Mouse (Mus musculus) limb, embryonic 14.5 days (tissue): ENCODE results near the gene Cfap45. TPM values are rescaled to one million over a fixed set of nuclear protein-coding genes. Genes with fewer than 3 reads are reported as not detected.

Source experiments
- ATAC-seq: fragments of 200-750 bp; cut with Nextera tagmentation; 2 replicates; pipeline ENCODE4 v1.8.0; 2017; ENCODE audit warnings: low read depth, moderate number of reproducible peaks, moderate TSS enrichment; ENCODE audit not compliant: low FRiP score
- DNase-seq: peaks from one replicate; pipeline ENCODE4 v3.0.0-alpha.2; 2015; ENCODE audit warnings: low spot score
- H3K27ac ChIP-seq: fragments of 300-500 bp; sonication (generic); replicated peaks from 2 replicates; pipeline ENCODE4 v1.5.1; 2014; ENCODE audit warnings: low read depth, mild to moderate bottlenecking, low read length, moderate library complexity, mixed read lengths
- H3K27me3 ChIP-seq: fragments of 300-500 bp; sonication (generic); 2 replicates; pipeline ENCODE4 v1.6.1; 2014; ENCODE audit warnings: low read length, mixed read lengths; ENCODE audit not compliant: control insufficient read depth, insufficient read depth
- H3K36me3 ChIP-seq: fragments of 300-500 bp; sonication (generic); 2 replicates; pipeline ENCODE4 v1.6.1; 2014; ENCODE audit warnings: mild to moderate bottlenecking, low read length, moderate library complexity, mixed read lengths; ENCODE audit not compliant: control insufficient read depth, insufficient read depth
- H3K4me1 ChIP-seq: fragments of 300-500 bp; sonication (generic); 2 replicates; pipeline ENCODE4 v1.6.1; 2014; ENCODE audit warnings: antibody characterized with exemption, low read length, mixed read lengths; ENCODE audit not compliant: control insufficient read depth, insufficient read depth
- H3K4me2 ChIP-seq: fragments of 300-500 bp; sonication (generic); replicated peaks from 2 replicates; pipeline ENCODE4 v1.6.1; 2014; ENCODE audit warnings: low read depth, mild to moderate bottlenecking, low read length, moderate library complexity; ENCODE audit not compliant: severe bottlenecking
- H3K4me3 ChIP-seq: fragments of 300-500 bp; sonication (generic); replicated peaks from 2 replicates; pipeline ENCODE4 v1.5.1; 2014; ENCODE audit warnings: low read length
- H3K9ac ChIP-seq: fragments of 300-500 bp; sonication (generic); 2 replicates; pipeline ENCODE4 v1.6.1; 2014; ENCODE audit warnings: mild to moderate bottlenecking, low read depth, low read length, moderate library complexity; ENCODE audit not compliant: severe bottlenecking
- H3K9me3 ChIP-seq: fragments of 300-500 bp; sonication (generic); 2 replicates; pipeline ENCODE4 v1.6.1; 2016; ENCODE audit warnings: low read length; ENCODE audit not compliant: control insufficient read depth
- POLR2A ChIP-seq: fragments of 200-500 bp; IDR thresholded peaks from 2 replicates; pipeline ENCODE4 v1.8.0; 2012; ENCODE audit warnings: inconsistent platforms, mild to moderate bottlenecking, moderate library complexity, borderline replicate concordance; ENCODE audit not compliant: insufficient read depth, insufficient read length; ENCODE audit errors: extremely low read depth
- WGBS: fragments of 180-500 bp; shearing (Covaris S2); extraction: QIAGEN DNeasy Blood & Tissue Kit; methylation state at CpG from one replicate; pipeline ENCODE4 v1.1.7; 2014; 5-methylcytosine and 5-hydroxymethylcytosine counted together
- polyA plus RNA-seq, 2 experiments: library from polyadenylated mRNA; depleted of rRNA in 1 of 2; stranded (reverse) in 1 of 2; unstranded in 1 of 2; fragments of >200 nt; fragmentation: Nextera tagmentation in 1 of 2; extraction: Ambion mirVana in 1 of 2; gene quantifications; 2 replicates each; pipeline versions ENCODE4 v1.2.1 to v1.2.3; 2012 to 2014

Cfap45 gene
- polyA plus RNA-seq, 2 experiments = 0.98 to 1.3 TPM

DNA sequence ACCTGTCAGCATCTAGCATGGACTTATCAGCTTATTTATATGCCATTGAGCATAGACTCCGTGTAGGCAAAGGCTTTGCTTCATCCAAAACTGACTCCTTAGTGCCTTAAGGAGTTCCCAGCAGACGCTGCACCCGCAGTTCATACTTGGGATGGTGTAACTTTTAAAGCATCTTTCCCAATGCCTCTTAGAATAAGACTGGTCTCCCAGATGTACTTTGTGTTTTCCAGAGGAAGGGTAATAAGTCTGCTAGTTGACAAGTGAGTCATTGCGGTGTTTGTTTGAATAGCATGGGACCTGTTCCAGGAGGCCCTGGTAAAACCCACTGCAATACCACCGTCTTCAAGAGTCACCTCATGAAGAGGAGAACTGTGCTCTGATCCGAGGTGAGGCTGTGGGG, 59.5 kb downstream of the Cfap45 start:
- DNase-seq (no peak), ATAC-seq (no peak)
- 68% methylated on average over 6 of the region's 6 CpGs for WGBS
- H3K4me1 ChIP-seq = no peaks in the 10 kb centered on the region
- H3K27ac ChIP-seq = no peak overlapping the region
- no peak overlapping the region for H3K9ac ChIP-seq
- H3K9me3 ChIP-seq = no peaks in the 10 kb centered on the region
- TF ChIP-seq POLR2A = no peak
- no peak overlapping the region for H3K4me2 ChIP-seq
- H3K4me3 ChIP-seq = no peak overlapping the region
- no peaks in the 10 kb centered on the region for H3K36me3 ChIP-seq
- no peaks in the 10 kb centered on the region for H3K27me3 ChIP-seq

DNA sequence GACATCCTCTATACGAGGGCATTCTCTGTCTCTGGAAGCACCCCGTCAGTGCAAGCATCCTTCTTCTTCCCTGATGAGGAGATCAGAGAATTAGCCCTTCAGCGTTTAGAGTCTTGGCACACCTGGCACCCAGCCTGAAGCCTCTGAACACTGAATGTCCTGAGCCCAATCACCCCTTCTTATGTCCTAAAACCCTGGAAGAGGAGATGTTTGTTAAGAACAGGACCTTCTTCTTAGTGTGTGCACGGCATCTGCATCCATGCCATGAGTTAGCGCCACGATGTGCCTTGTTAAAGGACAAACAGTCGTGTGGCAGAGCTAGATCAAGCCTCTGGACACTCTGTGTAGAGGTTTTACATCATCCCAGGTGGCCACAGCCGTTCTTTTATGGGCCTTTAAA, 61.8 kb downstream of the Cfap45 start:
- H3K27me3 ChIP-seq = no peaks in the 10 kb centered on the region
- WGBS = 56% methylated on average over 8 of the region's 8 CpGs
- no peak for ATAC-seq
- no peaks in the 10 kb centered on the region for H3K4me1 ChIP-seq
- no peak overlapping the region for H3K27ac ChIP-seq
- no peaks in the 10 kb centered on the region for H3K9me3 ChIP-seq
- H3K4me3 ChIP-seq = no peak overlapping the region
- no peak overlapping the region for H3K9ac ChIP-seq
- no peaks in the 10 kb centered on the region for H3K36me3 ChIP-seq
- H3K4me2 ChIP-seq = no peak overlapping the region
- no peak for TF ChIP-seq POLR2A
- no peak for DNase-seq

DNA sequence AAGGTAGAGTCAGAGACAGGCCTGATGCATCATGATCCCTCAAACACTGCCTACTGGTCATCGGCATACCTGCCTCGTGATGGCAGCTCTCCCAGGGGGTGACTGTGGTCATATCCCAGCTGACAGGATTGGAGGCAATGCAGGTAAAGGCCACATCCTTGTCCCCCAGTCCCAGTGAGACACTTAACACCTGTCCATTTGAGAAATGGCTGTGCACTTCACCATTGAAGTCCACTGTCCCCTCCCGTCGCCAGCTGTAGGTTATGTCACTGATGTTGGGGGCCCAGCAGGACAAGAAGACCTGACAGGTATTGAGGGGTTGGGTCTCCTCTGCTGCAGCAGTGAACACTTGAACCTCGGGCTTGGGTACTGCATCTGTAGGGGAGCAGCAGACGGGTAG, 63.7 kb downstream of the Cfap45 start:
- ATAC-seq (no peak), DNase-seq (no peak)
- Histone ChIP-seq H3K36me3 (no peaks in the 10 kb centered on the region), H3K4me1 (no peaks in the 10 kb centered on the region), H3K4me2 (no peak overlapping the region), H3K27me3 (no peaks in the 10 kb centered on the region), H3K4me3 (no peak overlapping the region), H3K27ac (no peak overlapping the region), H3K9ac (no peak overlapping the region), H3K9me3 (no peaks in the 10 kb centered on the region)
- TF ChIP-seq POLR2A = no peak
- 76% methylated on average over 6 of the region's 6 CpGs for WGBS

DNA sequence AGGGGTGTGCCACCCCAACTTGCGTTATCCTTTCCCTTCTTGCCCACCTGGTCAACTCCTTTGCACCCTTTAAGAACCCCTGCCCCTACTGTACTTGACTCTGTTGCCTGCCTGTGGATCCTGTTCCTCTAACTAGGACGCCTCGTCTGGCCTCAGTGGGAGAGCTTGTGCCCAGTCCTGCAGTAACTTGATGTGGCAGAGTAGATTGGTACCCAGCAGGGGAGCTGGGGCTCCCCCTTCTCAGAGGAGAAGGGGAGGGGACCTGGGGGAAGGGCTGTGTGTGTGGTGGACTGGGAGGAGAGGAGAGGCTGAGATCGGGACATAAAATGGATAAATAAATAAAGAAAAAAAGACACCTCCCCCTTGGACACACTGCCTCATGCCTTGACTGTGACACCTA, 64.4 kb downstream of the Cfap45 start:
- H3K27me3 ChIP-seq = no peaks in the 10 kb centered on the region
- TF ChIP-seq POLR2A = no peak
- DNase-seq (no peak), ATAC-seq (no peak)
- no peak overlapping the region for H3K27ac ChIP-seq
- H3K4me3 ChIP-seq = no peak overlapping the region
- no peaks in the 10 kb centered on the region for H3K36me3 ChIP-seq
- no peak overlapping the region for H3K9ac ChIP-seq
- WGBS = 56% methylated on average over 4 of the region's 4 CpGs
- no peak overlapping the region for H3K4me2 ChIP-seq
- no peaks in the 10 kb centered on the region for H3K4me1 ChIP-seq
- no peaks in the 10 kb centered on the region for H3K9me3 ChIP-seq

DNA sequence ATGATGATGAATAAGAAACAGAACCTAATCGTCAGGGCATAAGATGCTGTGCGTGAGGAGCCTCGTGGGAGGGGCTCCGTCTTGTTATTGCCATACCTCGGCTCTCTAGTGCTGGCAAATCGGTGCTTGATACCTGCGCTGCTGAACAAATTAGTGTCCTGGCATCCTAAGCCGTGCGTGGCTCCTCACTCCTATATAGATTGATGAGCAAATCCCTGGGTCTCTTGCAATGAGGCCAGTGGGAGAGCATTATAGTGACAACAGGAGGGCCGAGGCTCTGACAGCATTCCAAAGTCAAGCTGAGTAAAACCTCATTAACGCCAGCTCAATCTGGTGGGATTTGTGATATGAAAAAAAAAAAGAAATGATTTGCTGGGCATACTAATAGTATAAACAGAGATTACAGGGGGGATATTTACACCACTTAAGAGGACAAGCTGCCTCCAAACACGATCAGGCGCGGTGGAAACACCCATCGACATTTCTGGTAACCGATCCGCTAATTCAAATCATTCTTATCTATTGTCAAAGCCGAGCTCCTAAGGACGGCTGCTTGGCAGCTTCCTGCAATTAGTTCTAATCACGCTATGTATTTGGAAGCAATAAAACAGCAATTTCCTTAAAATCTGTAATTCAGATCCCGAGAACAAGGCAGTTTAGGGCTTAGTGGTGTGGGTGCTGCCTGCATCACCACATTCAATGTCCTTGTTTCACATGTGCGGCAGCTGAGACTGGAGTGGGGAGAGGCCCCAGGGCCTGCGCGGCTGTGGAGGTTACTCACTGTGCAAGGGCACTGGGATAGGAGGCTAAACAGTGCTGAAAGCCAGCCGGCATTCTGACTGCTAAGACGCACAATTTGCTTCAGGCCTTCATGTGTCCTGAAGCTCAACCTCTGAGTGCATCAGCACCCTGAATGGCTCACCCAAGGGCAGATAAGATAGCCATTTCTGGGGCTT, 65.3 kb downstream of the Cfap45 start:
- TF ChIP-seq POLR2A = no peak
- Histone ChIP-seq H3K27ac (no peak overlapping the region), H3K9ac (no peak overlapping the region), H3K4me2 (no peak overlapping the region), H3K36me3 (no peaks in the 10 kb centered on the region), H3K27me3 (no peaks in the 10 kb centered on the region), H3K4me1 (no peaks in the 10 kb centered on the region), H3K9me3 (no peaks in the 10 kb centered on the region), H3K4me3 (no peak overlapping the region)
- ATAC-seq (no peak), DNase-seq (no peak)
- 33% methylated on average over 26 of the region's 26 CpGs for WGBS
